Mouse (Mus musculus): ENCODE measurements around the gene Cadm1.

DNA sequence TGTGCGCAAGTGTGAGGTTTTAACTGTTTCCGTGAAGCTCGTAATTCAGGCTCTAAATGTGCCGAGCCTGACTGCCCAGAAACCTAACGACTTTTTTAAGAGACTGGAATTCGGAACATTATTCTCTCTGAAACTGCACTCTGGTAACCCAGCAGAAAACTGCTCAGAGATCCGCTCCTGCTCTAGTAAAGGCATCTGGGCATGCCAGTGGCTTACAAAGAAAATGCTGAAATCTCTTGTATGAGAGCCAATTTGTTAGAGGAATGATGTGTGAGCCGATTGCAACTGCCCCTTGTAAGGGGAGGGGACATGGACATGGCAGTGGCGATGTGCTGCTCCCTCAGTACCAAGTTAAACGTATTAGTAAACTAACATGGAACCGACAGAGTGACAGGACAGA, 240.9 kb downstream of the Cadm1 start:
- TF ChIP-seq CTCF (IDR thresholded peaks at IDR 0.05; ENCODE audit: extremely low read depth, insufficient read length, insufficient replicate concordance, low read depth, low read length) (no peak), POLR2A (IDR thresholded peaks at IDR 0.05; ENCODE audit: low read depth, low read length) (no peak)
